Mouse (Mus musculus): ENCODE results near the gene Oas1f. TPM values are rescaled to one million over a fixed set of nuclear protein-coding genes. Genes with fewer than 3 reads are reported as not detected.
"Not testable (repeated sequence)": the region's sequence is repeated elsewhere in the genome, so short reads cannot be mapped to it uniquely, and the experiment has no call there.

The Oas1f gene
- total RNA-seq, 2 experiments from 2014 or later, result not detected

- DNase-seq (ENCODE audit: extremely low spot score in 1 of 2, low spot score in 2 of 2), result no peak
- intact Hi-C loops (cut with DNase I), result loop anchor here (5.0 kb wide), 1 partner anchor 33 kb away; no protein-coding TSS in a partner anchor
Observed at GRCm38 (mm10) chr5:120869436-120870015, 22.4 kb downstream of the Oas1f start.

GRCm38 (mm10) chr5:120870081-120870480 lies 22.9 kb downstream of the Oas1f start:
- intact Hi-C loops (cut with DNase I), result no loop called here
- no peak for DNase-seq (ENCODE audit: extremely low spot score in 1 of 2, low spot score in 2 of 2)

- intact Hi-C loops (cut with DNase I), result no loop called here
- no peak for DNase-seq (ENCODE audit: extremely low spot score in 1 of 2, low spot score in 2 of 2)
Observed at GRCm38 (mm10) chr5:120870782-120871181, 23.6 kb downstream of the Oas1f start.

- intact Hi-C loops (cut with DNase I), result no loop called here
- no peak for DNase-seq (ENCODE audit: extremely low spot score in 1 of 2, low spot score in 2 of 2)
Observed at GRCm38 (mm10) chr5:120871469-120871868, 24.3 kb downstream of the Oas1f start.

GRCm38 (mm10) chr5:120876839-120877238 lies 29.7 kb downstream of the Oas1f start:
- DNase-seq (ENCODE audit: extremely low spot score in 1 of 2, low spot score in 2 of 2); intact Hi-C loops (cut with DNase I): not testable (repeated sequence)

GRCm38 (mm10) chr5:120877407-120877806 lies 30.2 kb downstream of the Oas1f start:
- DNase-seq (ENCODE audit: extremely low spot score in 1 of 2, low spot score in 2 of 2); intact Hi-C loops (cut with DNase I): not testable (repeated sequence)

- intact Hi-C loops (cut with DNase I), result loop anchor here (2.0 kb wide), 1 partner anchor 20 kb away; no protein-coding TSS in a partner anchor
- not testable (repeated sequence) for DNase-seq (ENCODE audit: extremely low spot score in 1 of 2, low spot score in 2 of 2)
Observed at GRCm38 (mm10) chr5:120878803-120879202, 31.6 kb downstream of the Oas1f start.

GRCm38 (mm10) chr5:120881681-120882080 lies 34.5 kb downstream of the Oas1f start:
- DNase-seq (ENCODE audit: extremely low spot score in 1 of 2, low spot score in 2 of 2); intact Hi-C loops (cut with DNase I): not testable (repeated sequence)

GRCm38 (mm10) chr5:120887413-120887812 lies 40.2 kb downstream of the Oas1f start, which contains the start of gene Oas1g:
TSS of gene Oas1g (minus strand) at chr5:120887613.
- intact Hi-C loops (cut with DNase I); DNase-seq (ENCODE audit: extremely low spot score in 1 of 2, low spot score in 2 of 2): not testable (repeated sequence)

GRCm38 (mm10) chr5:120887831-120888230 lies 40.7 kb downstream of the Oas1f start:
- DNase-seq (ENCODE audit: extremely low spot score in 1 of 2, low spot score in 2 of 2), result no peak
- intact Hi-C loops (cut with DNase I), result no loop called here

GRCm38 (mm10) chr5:120888294-120888815 lies 41.2 kb downstream of the Oas1f start:
- intact Hi-C loops (cut with DNase I), result not testable (repeated sequence)

GRCm38 (mm10) chr5:120890026-120890425 lies 42.9 kb downstream of the Oas1f start:
- intact Hi-C loops (cut with DNase I), result no loop called here
- no peak for DNase-seq (ENCODE audit: extremely low spot score in 1 of 2, low spot score in 2 of 2)

More at GRCm38 (mm10) chr5:120888294-120888815, 41.2 kb downstream of the Oas1f start:
- DNase-seq (ENCODE audit: extremely low spot score in 1 of 2, low spot score in 2 of 2), result not testable (repeated sequence)

- DNase-seq (ENCODE audit: extremely low spot score in 1 of 2, low spot score in 2 of 2), result no peak
- intact Hi-C loops (cut with DNase I), result no loop called here
Observed at GRCm38 (mm10) chr5:120890991-120891390, 43.8 kb downstream of the Oas1f start.

GRCm38 (mm10) chr5:120891566-120892242 lies 44.5 kb downstream of the Oas1f start:
- DNase-seq (ENCODE audit: extremely low spot score in 1 of 2, low spot score in 2 of 2); intact Hi-C loops (cut with DNase I): not testable (repeated sequence)

- intact Hi-C loops (cut with DNase I), result no loop called here
- DNase-seq (ENCODE audit: extremely low spot score in 1 of 2, low spot score in 2 of 2), result no peak
Observed at GRCm38 (mm10) chr5:120892243-120892660, 45.1 kb downstream of the Oas1f start.

- intact Hi-C loops (cut with DNase I); DNase-seq (ENCODE audit: extremely low spot score in 1 of 2, low spot score in 2 of 2): not testable (repeated sequence)
Observed at GRCm38 (mm10) chr5:120893866-120894265, 46.7 kb downstream of the Oas1f start.

GRCm38 (mm10) chr5:120894692-120895091 lies 47.5 kb downstream of the Oas1f start:
- DNase-seq (ENCODE audit: extremely low spot score in 1 of 2, low spot score in 2 of 2); intact Hi-C loops (cut with DNase I): not testable (repeated sequence)

- no peak for DNase-seq (ENCODE audit: extremely low spot score in 1 of 2, low spot score in 2 of 2)
- intact Hi-C loops (cut with DNase I), result no loop called here
Observed at GRCm38 (mm10) chr5:120895231-120895900, 48.2 kb downstream of the Oas1f start.

- intact Hi-C loops (cut with DNase I), result loop anchor here (2.0 kb wide), 1 partner anchor 20 kb away; no protein-coding TSS in a partner anchor
Observed at GRCm38 (mm10) chr5:120898307-120898706, 51.1 kb downstream of the Oas1f start.

More at GRCm38 (mm10) chr5:120898307-120898706, 51.1 kb downstream of the Oas1f start:
- DNase-seq (ENCODE audit: extremely low spot score in 1 of 2, low spot score in 2 of 2), result no peak
